Mouse (Mus musculus) duodenum, adult 2 months (tissue): ENCODE results near the gene Tmem63b. TPM values are rescaled to one million over a fixed set of nuclear protein-coding genes. Genes with fewer than 3 reads are reported as not detected.

ENCODE experiments used
- polyA plus RNA-seq: library from polyadenylated mRNA; depleted of rRNA; stranded (reverse); fragments of >200 nt; gene quantifications from 2 replicates; pipeline ENCODE4 v1.2.3, GENCODE M21; 2012; ENCODE audit warnings: low replicate concordance; rRNA removed

Tmem63b gene
- 48.9 and 65.5 TPM in 2 replicates for polyA plus RNA-seq

GRCm38 (mm10) chr17:45686716-45687115 is at the start of gene Tmem63b:
Tmem63b (minus strand) TSS chr17:45686905.

GRCm38 (mm10) chr17:45733735-45734301 is 47.1 kb upstream of the Tmem63b start, which contains the start of gene 1600014C23Rik:
1600014C23Rik (minus strand) TSS chr17:45733844.

DNA sequence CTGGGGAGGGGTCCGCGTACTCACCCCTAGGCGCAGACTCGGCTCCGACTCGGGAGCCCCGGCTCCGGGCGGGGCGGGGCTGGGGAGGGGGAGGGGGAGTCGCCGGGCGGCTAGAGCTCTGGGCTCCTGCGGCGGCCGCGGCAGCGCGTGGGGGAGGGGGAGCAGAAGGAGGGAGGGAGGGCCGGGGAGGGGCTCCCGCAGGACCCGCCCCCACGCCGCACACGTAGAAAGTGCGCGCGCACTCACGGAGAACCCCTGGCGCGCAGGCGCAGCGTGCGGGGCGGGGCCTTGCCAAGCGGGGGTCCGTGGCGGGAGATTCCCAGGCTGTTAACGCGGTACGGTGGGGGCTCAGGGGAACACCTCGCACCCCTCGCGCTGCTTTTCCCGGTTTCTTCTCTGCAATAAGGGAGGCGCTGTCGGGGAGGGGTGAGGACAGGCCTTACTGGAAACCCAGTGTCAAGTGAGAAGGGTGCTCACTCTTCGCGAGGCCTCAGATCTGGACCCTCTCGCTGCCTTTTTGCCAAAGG is 549 bp downstream of the Tmem63b start, which contains the start of gene Mrpl14:
Gene Mrpl14, plus strand, starts transcription at position 230 of the 527 bp plus-strand sequence.

GRCm38 (mm10) chr17:45659225-45659624 is 27.5 kb downstream of the Tmem63b start, which contains the start of gene Capn11:
Capn11 (minus strand) TSS chr17:45659325.

Other genes with a start within 250 kb of the Tmem63b start
- gene Spats1, start 211.5 kb downstream of the Tmem63b start, polyA plus RNA-seq = not detected in 2 replicates
- 12.2 and 18.4 TPM in 2 replicates for gene Aars2, start 180.1 kb downstream of the Tmem63b start, polyA plus RNA-seq
- 0.05 TPM in 1 of 2 replicates, not detected in the other for gene Tcte1, start 163.5 kb downstream of the Tmem63b start, polyA plus RNA-seq
- gene Tmem151b, start 137.2 kb downstream of the Tmem63b start, polyA plus RNA-seq = 0.51 and 0.83 TPM in 2 replicates
- gene Nfkbie, start 131.2 kb downstream of the Tmem63b start, polyA plus RNA-seq = 3.2 and 5.3 TPM in 2 replicates
- gene Slc35b2, start 123.0 kb downstream of the Tmem63b start, polyA plus RNA-seq = 88.6 and 143 TPM in 2 replicates
- 91.5 and 112 TPM in 2 replicates for gene Hsp90ab1, start 113.6 kb downstream of the Tmem63b start, polyA plus RNA-seq
- 32.1 and 59.2 TPM in 2 replicates for gene Slc29a1, start 87.3 kb downstream of the Tmem63b start, polyA plus RNA-seq
- 2.5 and 5.0 TPM in 2 replicates for gene Mymx, start 84.8 kb downstream of the Tmem63b start, polyA plus RNA-seq
- gene Capn11, start 27.6 kb downstream of the Tmem63b start, polyA plus RNA-seq = not detected in 2 replicates
- gene Mrpl14, start 583 bp downstream of the Tmem63b start, polyA plus RNA-seq = 151 and 232 TPM in 2 replicates
- not detected in 2 replicates for gene 1600014C23Rik, start 46.9 kb upstream of the Tmem63b start, polyA plus RNA-seq